Mouse (Mus musculus) hindbrain, embryonic 11.5 days (tissue): ENCODE results near the gene R3hdm2. TPM values are rescaled to one million over a fixed set of nuclear protein-coding genes. Genes with fewer than 3 reads are reported as not detected.

Experiments
- ATAC-seq: fragments of 200-750 bp; cut with Nextera tagmentation; 2 replicates; pipeline ENCODE4 v1.8.0; 2017; ENCODE audit warnings: mild to moderate bottlenecking, moderate TSS enrichment, moderate library complexity; ENCODE audit not compliant: low FRiP score
- DNase-seq: peaks from one replicate; pipeline ENCODE4 v3.0.0-alpha.2; 2015; ENCODE audit warnings: low spot score
- H3K27ac ChIP-seq: fragments of 300-500 bp; sonication (generic); 2 replicates; pipeline ENCODE4 v1.5.1; 2014; ENCODE audit warnings: mild to moderate bottlenecking, low read depth, low read length
- H3K27me3 ChIP-seq: fragments of 300-500 bp; sonication (generic); 2 replicates; pipeline ENCODE4 v1.6.1; 2014; ENCODE audit warnings: mild to moderate bottlenecking, low read length, moderate library complexity, mixed read lengths; ENCODE audit not compliant: control insufficient read depth, insufficient read depth
- H3K36me3 ChIP-seq: fragments of 300-500 bp; sonication (generic); 2 replicates; pipeline ENCODE4 v1.6.1; 2014; ENCODE audit warnings: mild to moderate bottlenecking, low read length, moderate library complexity, mixed read lengths; ENCODE audit not compliant: control insufficient read depth, insufficient read depth
- H3K4me1 ChIP-seq: fragments of 300-500 bp; sonication (generic); replicated peaks from 2 replicates; pipeline ENCODE4 v1.6.1; 2014; ENCODE audit warnings: low read length, mixed read lengths; ENCODE audit not compliant: control insufficient read depth, insufficient read depth
- H3K4me2 ChIP-seq: fragments of 300-500 bp; sonication (generic); replicated peaks from 2 replicates; pipeline ENCODE4 v1.6.1; 2014; ENCODE audit warnings: mild to moderate bottlenecking, low read depth, low read length
- H3K4me3 ChIP-seq: fragments of 300-500 bp; sonication (generic); 2 replicates; pipeline ENCODE4 v1.5.1; 2014; ENCODE audit warnings: low read depth, low read length
- H3K9ac ChIP-seq: fragments of 300-500 bp; sonication (generic); 2 replicates; pipeline ENCODE4 v1.6.1; 2014; ENCODE audit warnings: low read depth, low read length
- H3K9me3 ChIP-seq: fragments of 300-500 bp; sonication (generic); 2 replicates; pipeline ENCODE4 v1.6.1; 2016; ENCODE audit warnings: low read length; ENCODE audit not compliant: control insufficient read depth
- WGBS: fragments of 180-500 bp; shearing (Covaris S2); extraction: QIAGEN DNeasy Blood & Tissue Kit; methylation state at CpG from one replicate; pipeline ENCODE4 v1.1.7; 2014; 5-methylcytosine and 5-hydroxymethylcytosine counted together
- polyA plus RNA-seq: library from polyadenylated mRNA; unstranded; fragments of >200 nt; fragmentation: Nextera tagmentation; extraction: Ambion mirVana; gene quantifications from 2 replicates; pipeline ENCODE4 v1.2.1, GENCODE M21; 2014

The R3hdm2 gene
- polyA plus RNA-seq, 1 experiment from 2014 or later, result 33.0 TPM

DNA sequence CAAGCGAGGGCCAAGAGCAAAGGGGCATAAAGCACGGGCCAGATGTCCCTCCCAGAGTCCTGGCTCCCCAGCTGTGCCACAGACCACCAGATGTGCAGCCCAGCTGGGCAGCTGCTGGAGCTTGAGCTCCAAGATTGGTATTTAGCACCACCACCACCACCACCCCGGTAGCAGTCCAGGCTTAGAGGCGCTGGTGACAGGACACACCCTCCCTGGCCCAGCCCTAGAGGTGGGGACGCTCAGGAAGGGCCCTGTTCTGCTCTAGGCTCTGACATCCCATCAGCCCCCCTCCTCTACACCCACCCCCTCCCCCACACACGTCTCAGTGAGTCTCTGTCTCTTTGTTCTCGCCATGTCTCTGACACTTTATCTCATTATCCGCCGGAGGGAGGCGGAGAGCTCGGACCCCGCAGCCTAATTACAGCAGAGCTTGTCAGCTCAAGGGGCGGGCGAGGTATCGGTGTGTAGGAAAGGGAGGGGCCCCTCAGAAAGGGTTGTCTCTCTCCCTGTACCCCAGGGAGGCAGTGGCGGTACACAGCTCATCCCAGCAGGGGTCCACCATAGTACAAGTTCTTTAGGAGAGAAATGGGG, 133.5 kb downstream of the R3hdm2 start:
- Histone ChIP-seq H3K9me3 (no peaks in the 10 kb centered on the region), H3K4me2 (peak overlapping the region; percentile 29), H3K9ac (peak overlapping the region; percentile 5; the same call in 1 of the 2 replicates), H3K36me3 (peaks cover 3% of the 10 kb centered on the region; the same call in 1 of the 2 replicates), H3K4me1 (peaks cover 50% of the 10 kb centered on the region), H3K27ac (peak overlapping the region; percentile 90), H3K27me3 (peaks cover 46% of the 10 kb centered on the region), H3K4me3 (no peak overlapping the region)
- peak; percentile 70 for DNase-seq
- peak; percentile 38 for ATAC-seq
- WGBS, result under 1% methylated on average over 16 of the region's 16 CpGs

DNA sequence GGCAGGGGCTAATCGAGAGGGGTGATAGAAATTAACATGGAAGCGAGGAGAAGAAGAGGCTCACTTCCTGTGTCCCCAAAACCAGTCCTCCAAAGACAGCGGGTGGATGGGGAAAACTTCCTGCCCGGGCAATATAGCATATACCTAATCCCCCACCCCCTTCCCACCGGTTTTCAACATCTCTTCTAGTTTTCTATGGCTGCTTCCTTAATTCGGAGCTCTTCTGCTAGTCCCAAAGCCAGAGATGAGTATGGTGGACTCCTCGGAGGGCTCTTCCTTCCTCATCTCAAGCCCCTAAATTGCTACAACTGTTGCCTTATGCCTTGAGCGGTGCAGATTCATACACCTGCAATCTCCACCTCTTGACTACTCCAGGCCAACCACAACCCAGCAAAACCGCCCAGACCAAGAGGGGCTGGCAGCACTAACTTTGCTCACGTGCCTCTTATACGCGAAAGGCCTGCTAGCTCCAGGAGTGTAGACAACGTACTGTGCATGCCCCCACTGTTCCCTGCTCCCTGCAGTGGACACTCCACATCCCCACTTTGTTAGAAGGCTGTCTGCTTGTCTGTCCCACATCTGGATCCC, 134.1 kb downstream of the R3hdm2 start:
- H3K4me3 ChIP-seq, result no peak overlapping the region
- peak overlapping the region; percentile 90; the same call in 1 of the 2 replicates for H3K27ac ChIP-seq
- no peak overlapping the region for H3K9ac ChIP-seq
- H3K36me3 ChIP-seq, result peaks cover 3% of the 10 kb centered on the region; the same call in 1 of the 2 replicates
- 14% methylated on average over 13 of the region's 13 CpGs for WGBS
- no peaks in the 10 kb centered on the region for H3K9me3 ChIP-seq
- peak overlapping the region; percentile 4 for H3K4me2 ChIP-seq
- DNase-seq, result peak; percentile 31
- no peak for ATAC-seq
- H3K4me1 ChIP-seq, result peaks cover 48% of the 10 kb centered on the region
- peaks cover 45% of the 10 kb centered on the region for H3K27me3 ChIP-seq

DNA sequence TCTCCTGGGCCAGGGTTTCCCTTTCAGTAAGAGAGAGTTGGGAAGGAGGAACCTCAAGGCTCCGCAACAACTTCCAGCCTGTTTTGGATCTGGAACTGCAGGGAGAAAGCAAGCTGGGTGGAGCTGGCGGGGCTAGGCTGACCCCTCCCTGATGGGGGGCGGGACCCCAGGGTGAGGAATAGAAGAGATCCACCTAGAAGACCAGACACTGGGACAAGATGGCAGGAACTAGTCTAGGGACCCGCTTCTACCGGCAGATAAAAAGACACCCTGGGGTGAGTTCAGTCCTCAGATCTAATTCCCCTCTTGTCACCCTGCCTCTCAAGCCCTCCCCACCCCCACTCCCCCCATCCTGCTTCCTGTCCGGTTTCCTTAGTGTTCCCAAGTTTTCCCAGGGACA, 134.6 kb downstream of the R3hdm2 start, which contains the start of gene Ndufa4l2:
Gene Ndufa4l2 (plus strand): TSS at position 204 of the 400 bp plus-strand sequence.
- Histone ChIP-seq H3K27me3 (peaks cover 41% of the 10 kb centered on the region), H3K4me2 (peak within 1 kb of the TSS; percentile 4), H3K9ac (no peak within 1 kb of the TSS), H3K4me1 (peaks cover 43% of the 10 kb centered on the region), H3K27ac (peak within 1 kb of the TSS; percentile 90; the same call in 1 of the 2 replicates), H3K9me3 (no peaks in the 10 kb centered on the region), H3K4me3 (no peak within 1 kb of the TSS), H3K36me3 (peaks cover 3% of the 10 kb centered on the region; the same call in 1 of the 2 replicates)
- DNase-seq (no peak), ATAC-seq (no peak)
- WGBS, result 8% methylated on average over 6 of the region's 6 CpGs

DNA sequence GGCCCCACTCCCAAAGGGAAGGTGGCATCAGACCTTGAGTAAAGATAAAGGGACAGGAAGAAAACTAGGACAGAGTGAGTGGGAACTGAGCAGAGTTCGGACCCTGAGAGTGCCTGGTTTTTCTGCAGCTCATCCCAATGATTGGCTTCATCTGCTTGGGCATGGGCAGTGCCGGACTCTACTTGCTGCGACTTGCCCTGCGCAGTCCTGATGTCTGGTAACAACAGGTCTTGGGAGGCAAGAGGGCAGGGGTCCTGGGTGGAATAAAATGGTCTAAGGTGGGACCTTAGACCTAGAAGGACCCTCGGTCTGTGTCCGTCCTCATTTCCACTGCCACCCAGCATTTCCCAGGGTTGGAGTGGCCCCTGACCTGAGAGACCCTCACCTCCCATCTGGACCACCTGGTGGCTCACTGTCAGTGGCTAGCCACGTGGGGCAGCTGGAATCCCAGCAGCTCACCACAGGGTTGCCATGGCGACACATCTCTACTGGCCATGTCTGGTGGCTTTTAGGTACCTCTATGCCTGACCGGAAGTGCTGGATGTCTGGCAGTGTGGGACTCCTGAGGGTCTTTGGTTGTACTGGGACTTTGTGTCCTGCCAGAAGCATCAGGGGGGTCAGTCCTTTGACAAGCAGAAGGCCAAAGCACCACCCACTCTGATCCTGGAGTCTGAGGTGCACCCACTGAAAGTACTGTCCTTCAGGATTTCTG, 135.3 kb downstream of the R3hdm2 start:
- Histone ChIP-seq H3K9me3 (no peaks in the 10 kb centered on the region), H3K36me3 (peaks cover 3% of the 10 kb centered on the region; the same call in 1 of the 2 replicates), H3K4me3 (no peak overlapping the region), H3K4me2 (no peak overlapping the region), H3K27ac (no peak overlapping the region), H3K27me3 (peaks cover 34% of the 10 kb centered on the region), H3K9ac (no peak overlapping the region), H3K4me1 (peaks cover 39% of the 10 kb centered on the region)
- ATAC-seq (no peak), DNase-seq (peak; percentile 39)
- WGBS, result 28% methylated on average over 9 of the region's 9 CpGs

DNA sequence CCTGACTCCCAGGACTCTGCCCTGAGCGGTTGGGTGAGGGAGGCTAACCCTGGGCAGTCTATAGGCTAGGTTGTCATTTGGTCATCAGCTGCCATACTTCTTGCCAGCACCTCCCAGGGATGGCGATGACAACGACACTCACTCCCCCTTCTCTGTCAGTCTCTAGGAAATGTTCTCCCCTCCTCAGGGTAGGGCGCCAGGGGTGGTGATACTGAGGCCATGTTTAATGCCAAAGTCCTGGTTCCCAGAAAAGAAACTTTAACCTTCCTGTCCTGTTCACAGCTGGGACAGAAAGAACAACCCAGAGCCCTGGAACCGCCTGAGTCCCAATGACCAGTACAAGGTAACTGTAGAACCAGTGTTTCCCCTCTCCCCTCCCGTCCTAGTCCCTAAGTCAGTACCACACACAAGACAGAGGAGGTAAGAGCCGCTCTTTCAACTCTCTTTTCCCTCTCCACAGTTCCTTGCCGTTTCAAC, 135.9 kb downstream of the R3hdm2 start:
- H3K9me3 ChIP-seq, result no peaks in the 10 kb centered on the region
- peaks cover 30% of the 10 kb centered on the region for H3K27me3 ChIP-seq
- H3K4me2 ChIP-seq, result peak overlapping the region; percentile 31; the same call in 1 of the 2 replicates
- DNase-seq (peak; percentile 30), ATAC-seq (no peak)
- H3K9ac ChIP-seq, result no peak overlapping the region; the same call in 1 of the 2 replicates
- H3K27ac ChIP-seq, result 0 out of 2 replicates have a peak overlapping the region, but pooled peaks have one; percentile 36
- H3K4me1 ChIP-seq, result peaks cover 36% of the 10 kb centered on the region
- H3K36me3 ChIP-seq, result peaks cover 3% of the 10 kb centered on the region; the same call in 1 of the 2 replicates
- no peak overlapping the region for H3K4me3 ChIP-seq
- 18% methylated on average over 8 of the region's 8 CpGs for WGBS

DNA sequence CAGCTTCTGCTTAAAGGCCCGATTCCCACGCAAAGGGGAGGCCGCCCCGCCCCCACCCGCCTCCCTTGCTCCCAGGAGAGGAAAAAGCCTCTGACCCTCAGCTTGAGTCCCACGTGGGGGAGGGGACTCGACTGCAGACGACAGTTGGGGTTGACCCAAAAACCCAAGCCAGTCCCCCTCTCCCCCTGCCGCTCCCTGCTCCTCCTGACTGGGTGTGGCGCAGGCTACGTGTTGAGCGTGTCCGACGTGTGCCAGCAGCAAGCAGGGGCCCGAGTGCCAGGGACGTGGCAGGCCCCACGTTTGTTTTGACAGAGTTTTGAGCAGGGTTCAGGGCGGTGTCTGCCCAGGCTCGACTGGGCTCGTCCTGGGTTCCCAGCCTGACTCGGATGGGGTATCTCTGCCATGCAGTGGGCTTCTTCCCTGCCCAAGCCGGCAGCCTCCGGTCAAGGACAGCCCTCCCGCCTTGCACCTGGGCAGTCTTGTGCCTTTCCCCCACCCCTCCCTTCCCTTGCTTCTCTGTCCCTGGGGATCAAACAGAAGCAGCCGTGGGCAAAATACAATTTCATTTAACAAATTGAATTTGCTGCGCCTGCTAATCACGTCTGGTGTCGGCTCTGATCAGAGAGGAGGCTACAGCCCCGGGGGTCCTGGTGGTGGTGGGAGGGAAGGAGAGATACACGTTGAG, 136.6 kb downstream of the R3hdm2 start:
- Histone ChIP-seq H3K27me3 (peaks cover 25% of the 10 kb centered on the region), H3K4me2 (peak overlapping the region; percentile 31), H3K9ac (peak overlapping the region; percentile 42; the same call in 1 of the 2 replicates), H3K27ac (peak overlapping the region; percentile 36; the same call in 1 of the 2 replicates), H3K4me3 (no peak overlapping the region), H3K4me1 (peaks cover 38% of the 10 kb centered on the region), H3K36me3 (peaks cover 3% of the 10 kb centered on the region; the same call in 1 of the 2 replicates), H3K9me3 (no peaks in the 10 kb centered on the region)
- DNase-seq, result peak; percentile 69
- WGBS, result 3% methylated on average over 30 of the region's 30 CpGs
- ATAC-seq, result no peak

DNA sequence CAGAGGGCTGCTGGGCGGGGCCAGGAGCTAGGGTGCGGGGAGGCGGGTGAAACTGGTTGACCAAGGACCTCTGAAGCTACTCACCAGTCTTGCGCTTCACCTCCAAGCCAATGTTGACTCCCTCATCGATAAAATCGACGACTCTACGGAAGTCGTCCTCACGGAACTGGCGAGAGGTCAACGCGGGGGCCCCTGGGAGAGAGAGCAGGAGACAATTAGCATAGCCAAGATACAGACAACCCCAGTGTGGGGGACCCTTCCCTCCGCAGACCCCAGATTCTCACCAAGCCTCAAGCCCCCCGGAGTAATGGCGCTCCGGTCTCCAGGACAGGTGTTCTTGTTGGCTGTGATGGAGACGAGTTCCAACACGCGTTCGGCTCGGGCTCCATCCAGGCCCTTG, 137.8 kb downstream of the R3hdm2 start:
- Histone ChIP-seq H3K27ac (no peak overlapping the region), H3K9ac (no peak overlapping the region), H3K4me2 (no peak overlapping the region), H3K9me3 (no peaks in the 10 kb centered on the region), H3K27me3 (peaks cover 22% of the 10 kb centered on the region), H3K4me1 (peaks cover 36% of the 10 kb centered on the region), H3K4me3 (no peak overlapping the region), H3K36me3 (peaks cover 3% of the 10 kb centered on the region; the same call in 1 of the 2 replicates)
- 87% methylated on average over 22 of the region's 22 CpGs for WGBS
- no peak for DNase-seq
- ATAC-seq, result no peak

DNA sequence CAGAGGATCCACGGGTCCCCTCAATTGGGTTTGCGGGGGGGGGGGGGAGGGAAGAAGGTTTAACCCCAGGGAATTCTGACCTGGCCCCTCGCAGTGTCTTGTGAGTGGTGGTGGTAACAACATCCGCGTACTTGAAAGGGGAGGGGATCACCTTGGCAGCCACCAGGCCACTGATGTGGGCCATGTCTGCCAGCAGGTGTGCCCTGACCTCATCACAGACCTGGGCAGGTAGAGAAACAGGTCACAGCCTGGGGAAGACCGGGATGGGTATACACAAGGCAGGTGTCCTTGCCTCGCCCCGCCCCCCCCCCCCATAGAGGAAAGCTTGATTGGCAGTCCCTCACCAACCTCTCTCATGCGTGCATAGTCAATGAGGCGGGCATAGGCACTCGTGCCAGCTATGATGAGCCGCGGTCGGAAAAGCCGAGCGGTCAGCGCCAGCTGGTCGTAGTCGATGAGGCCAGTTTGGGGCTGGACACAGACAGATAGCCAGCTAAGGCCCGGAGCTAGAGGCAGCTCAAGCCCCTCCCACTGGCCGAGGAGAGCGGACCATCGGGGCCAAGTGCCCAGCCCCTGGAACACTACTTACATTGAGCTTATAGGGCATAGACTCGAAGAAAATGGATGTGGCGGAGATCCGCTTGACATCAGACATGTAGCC, 139.0 kb downstream of the R3hdm2 start:
- Histone ChIP-seq H3K4me1 (peaks cover 27% of the 10 kb centered on the region), H3K27me3 (peaks cover 25% of the 10 kb centered on the region), H3K4me3 (no peak overlapping the region), H3K9me3 (no peaks in the 10 kb centered on the region), H3K36me3 (peaks cover 3% of the 10 kb centered on the region; the same call in 1 of the 2 replicates), H3K4me2 (no peak overlapping the region), H3K9ac (no peak overlapping the region), H3K27ac (no peak overlapping the region)
- ATAC-seq, result no peak
- WGBS, result 93% methylated on average over 25 of the region's 26 CpGs
- DNase-seq, result no peak
